Mouse (Mus musculus) liver, postnatal 0 days (tissue): Measurements from ENCODE around the gene Mb.

Experiments used
- CTCF ChIP-seq: sonication (generic); IDR thresholded peaks from 2 replicates; pipeline ENCODE4 v1.5.1; 2016; ENCODE audit warnings: antibody characterized with exemption, low read depth
- EP300 ChIP-seq: IDR thresholded peaks from 2 replicates; pipeline ENCODE4 v1.6.1; 2016; ENCODE audit warnings: antibody characterized with exemption, low read depth, mild to moderate bottlenecking

DNA sequence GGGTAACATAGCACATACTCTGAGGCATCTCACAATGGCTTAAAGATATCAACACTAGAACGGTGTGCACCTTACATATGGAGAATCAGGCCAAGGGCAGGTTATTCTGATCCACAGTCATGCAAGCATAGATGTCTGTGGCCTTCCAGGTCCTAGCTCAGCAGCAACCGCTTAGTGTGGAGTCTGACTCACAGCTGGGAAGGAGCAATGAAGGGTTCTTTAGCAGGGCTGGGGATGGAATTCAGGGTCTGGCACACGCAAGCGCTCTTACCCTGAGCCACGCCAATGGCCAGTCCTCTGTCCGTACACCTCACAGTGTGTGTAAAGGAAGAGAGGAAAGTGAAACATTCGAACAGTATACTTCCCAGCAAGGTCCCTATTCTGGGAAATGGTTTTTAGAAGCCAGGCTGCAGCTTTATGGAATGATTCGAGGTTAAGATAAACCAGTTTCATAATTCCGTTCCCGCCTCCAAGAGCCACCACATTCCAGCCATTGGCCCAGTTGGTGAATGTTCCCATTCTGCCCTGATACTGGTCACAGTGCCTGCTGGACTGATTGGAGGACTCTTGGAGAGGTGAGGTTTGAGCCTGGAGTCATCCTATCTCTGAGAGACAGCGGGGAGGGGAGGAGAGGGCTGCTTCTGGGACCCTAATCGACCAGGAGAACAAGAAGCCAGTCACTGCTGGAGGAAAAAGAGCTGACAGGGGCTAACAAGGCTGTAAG, 5.7 kb downstream of the Mb start, which contains the start of gene Apol6:
- TF ChIP-seq CTCF (no peak), EP300 (no peak)
